Mouse (Mus musculus) retina, embryonic 14.5 days (tissue): ENCODE measurements around the gene Gm525.
"Not testable (repeated sequence)": the region's sequence is repeated elsewhere in the genome, so short reads cannot be mapped to it uniquely, and the experiment has no call there.

Experiments
- DNase-seq: peaks from one replicate; pipeline ENCODE4 v3.0.0-alpha.2; 2015; ENCODE audit warnings: low spot score

Gene Gm525

GRCm38 (mm10) chr11:89073541-89073940 is at the start of gene Gm525:
Gene Gm525 (plus strand): TSS chr11:89073841.
- DNase-seq: no peak

- no peak for DNase-seq
Observed at GRCm38 (mm10) chr11:89024181-89024881, 49.3 kb upstream of the Gm525 start.

GRCm38 (mm10) chr11:89025603-89026002 is 48.0 kb upstream of the Gm525 start:
- no peak for DNase-seq

- DNase-seq: no peak
Observed at GRCm38 (mm10) chr11:89026117-89026516, 47.5 kb upstream of the Gm525 start.

GRCm38 (mm10) chr11:89027955-89028361 is 45.7 kb upstream of the Gm525 start:
- DNase-seq: no peak

- no peak for DNase-seq
Observed at GRCm38 (mm10) chr11:89028871-89029405, 44.7 kb upstream of the Gm525 start.

GRCm38 (mm10) chr11:89030552-89030951 is 43.1 kb upstream of the Gm525 start:
- no peak for DNase-seq

GRCm38 (mm10) chr11:89031189-89031588 is 42.5 kb upstream of the Gm525 start:
- DNase-seq: no peak

- DNase-seq: no peak
Observed at GRCm38 (mm10) chr11:89034592-89034991, 39.0 kb upstream of the Gm525 start.

GRCm38 (mm10) chr11:89035552-89035951 is 38.1 kb upstream of the Gm525 start:
- DNase-seq: no peak

GRCm38 (mm10) chr11:89038496-89038895 is 35.1 kb upstream of the Gm525 start:
- no peak for DNase-seq

- DNase-seq: peak; percentile 66
Observed at GRCm38 (mm10) chr11:89039325-89039724, 34.3 kb upstream of the Gm525 start.

GRCm38 (mm10) chr11:89041073-89041472 is 32.6 kb upstream of the Gm525 start:
- DNase-seq: not testable (repeated sequence)

- no peak for DNase-seq
Observed at GRCm38 (mm10) chr11:89043046-89043445, 30.6 kb upstream of the Gm525 start.

- DNase-seq: not testable (repeated sequence)
Observed at GRCm38 (mm10) chr11:89045501-89045900, 28.1 kb upstream of the Gm525 start.

- no peak for DNase-seq
Observed at GRCm38 (mm10) chr11:89046021-89046420, 27.6 kb upstream of the Gm525 start.

- DNase-seq: no peak
Observed at GRCm38 (mm10) chr11:89051767-89052166, 21.9 kb upstream of the Gm525 start.

- no peak for DNase-seq
Observed at GRCm38 (mm10) chr11:89055931-89056690, 17.5 kb upstream of the Gm525 start.

- DNase-seq: peak; percentile 52
Observed at GRCm38 (mm10) chr11:89058515-89059270, 14.9 kb upstream of the Gm525 start.

GRCm38 (mm10) chr11:89059919-89060422 is 13.7 kb upstream of the Gm525 start:
- no peak for DNase-seq

- peak; percentile 90 for DNase-seq
Observed at GRCm38 (mm10) chr11:89060423-89061089, 13.1 kb upstream of the Gm525 start.

- DNase-seq: no peak
Observed at GRCm38 (mm10) chr11:89061362-89061761, 12.3 kb upstream of the Gm525 start.
